Mouse (Mus musculus) testis, postnatal 10 days (tissue): ENCODE measurements around the gene Fam166b.

Experiments used
- DNase-seq: peaks from one replicate; pipeline ENCODE4 v3.0.0; 2021; ENCODE audit warnings: low spot score

Gene Fam166b

DNA sequence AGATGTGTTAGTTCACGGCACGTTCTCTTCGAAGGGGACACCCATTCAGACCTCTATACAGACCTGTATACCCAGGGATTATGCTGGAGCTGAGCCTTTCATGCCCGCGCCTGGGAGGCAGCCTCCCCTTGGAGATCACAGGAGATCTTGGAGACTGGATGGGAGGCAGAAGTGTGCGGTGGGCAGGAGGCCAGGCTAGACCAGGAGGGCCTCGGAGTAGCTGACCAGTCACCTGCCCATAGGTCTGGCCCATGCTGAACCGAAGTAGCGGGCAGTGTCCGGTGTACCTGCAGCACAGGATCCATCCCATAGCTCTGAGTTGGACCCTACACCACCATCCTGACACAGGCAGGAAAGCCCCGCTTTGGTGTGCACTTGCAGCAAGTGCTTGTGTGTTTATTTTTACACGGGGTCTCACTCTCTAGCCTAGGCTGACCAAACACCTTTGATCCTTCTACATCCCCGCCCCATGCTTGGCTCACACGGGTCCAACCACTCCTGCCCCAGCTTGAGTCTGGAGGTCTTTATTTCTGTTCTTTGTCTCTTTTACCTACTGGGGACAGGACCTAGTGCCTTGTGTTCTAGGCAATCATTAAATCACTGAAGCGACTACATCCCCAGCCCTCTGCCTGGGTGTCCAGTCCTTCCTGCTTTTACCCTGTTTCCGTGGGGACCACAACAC, 613 bp downstream of the Fam166b start:
- DNase-seq, result no peak

DNA sequence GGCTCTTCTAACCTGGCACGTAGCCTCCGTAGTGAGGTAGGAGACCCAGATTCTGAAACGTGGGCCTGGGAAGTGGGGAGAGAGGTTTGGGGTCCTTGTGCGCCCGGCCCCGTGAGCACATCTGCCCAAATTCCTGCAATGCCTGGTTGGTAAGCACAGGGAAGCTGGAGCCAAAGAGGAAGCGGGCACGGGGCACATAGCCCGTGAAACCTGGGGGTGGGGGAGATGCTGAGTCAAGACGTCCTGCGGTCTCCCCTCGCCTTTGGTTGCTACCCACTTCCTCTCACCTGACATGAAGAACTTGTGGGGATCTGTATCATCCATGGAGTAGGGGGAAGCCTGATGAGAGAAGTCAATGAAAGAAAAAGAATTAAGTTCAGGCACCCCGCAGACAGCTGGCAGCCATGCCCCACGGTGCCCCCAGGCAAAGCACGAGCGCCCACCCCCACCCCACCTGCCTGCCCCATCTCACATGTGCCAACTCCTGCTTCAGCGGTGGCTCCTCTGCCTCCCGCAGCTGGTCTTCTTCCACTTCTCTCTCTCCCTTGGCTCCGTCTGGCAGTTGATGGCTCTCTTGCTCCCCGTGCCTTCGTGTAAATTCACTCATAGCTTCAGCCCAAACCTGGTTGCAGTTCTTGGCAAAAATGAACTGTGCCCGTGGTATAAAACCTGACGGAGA, 1.3 kb downstream of the Fam166b start:
- no peak for DNase-seq

DNA sequence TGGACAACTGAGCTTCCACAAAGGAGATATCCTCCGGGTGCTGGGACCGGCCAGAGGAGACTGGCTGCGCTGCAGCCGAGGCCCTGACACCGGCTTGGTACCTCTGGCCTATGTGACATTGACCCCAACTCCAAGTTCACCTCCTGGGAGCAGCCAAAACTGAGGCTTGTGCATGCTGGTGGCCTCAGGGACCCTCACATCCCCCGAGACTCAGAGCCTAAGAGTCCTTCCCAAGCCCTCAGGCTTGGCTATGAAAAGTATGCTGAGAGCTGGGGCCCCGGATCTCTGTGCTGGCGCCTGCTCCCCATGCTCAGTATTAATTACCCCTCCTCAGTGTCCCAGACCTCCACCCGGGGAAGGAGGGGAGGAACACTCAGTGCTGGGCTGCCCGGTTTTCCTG, 2.4 kb downstream of the Fam166b start:
- DNase-seq, result no peak

DNA sequence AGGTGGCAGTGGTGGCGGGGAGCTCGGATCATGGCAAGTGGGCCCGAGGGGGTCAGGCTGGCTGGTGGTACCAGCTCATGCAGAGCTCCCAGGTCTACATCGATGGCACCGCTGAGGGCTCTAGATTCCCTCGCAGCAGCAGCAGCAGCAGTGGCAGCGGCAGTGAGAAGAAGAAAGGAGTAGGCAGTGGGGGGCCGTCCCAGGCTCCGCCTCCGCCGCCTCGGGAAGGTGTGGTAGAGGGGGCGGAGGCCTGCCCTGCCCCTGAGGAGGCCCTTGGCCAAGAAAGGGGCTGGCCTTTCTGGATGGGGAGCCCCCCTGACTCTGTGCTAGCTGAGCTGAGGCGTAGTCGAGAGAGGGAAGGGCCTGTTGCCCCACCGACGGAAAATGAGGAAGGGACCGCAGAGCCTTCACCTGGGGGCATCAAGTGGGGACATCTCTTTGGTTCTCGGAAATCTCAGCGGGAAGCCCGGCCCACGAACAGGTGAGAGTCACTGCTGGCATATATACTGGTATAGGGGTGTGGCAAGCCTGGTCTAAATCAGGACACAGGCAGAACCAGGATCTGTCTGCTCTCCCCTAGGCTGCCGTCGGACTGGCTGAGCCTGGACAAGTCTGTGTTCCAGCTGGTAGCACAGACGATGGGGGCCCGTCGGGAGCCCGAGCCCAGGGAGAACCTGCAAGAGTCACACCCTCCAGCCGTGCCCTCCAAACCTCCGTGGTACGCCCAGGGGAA, 3.1 kb downstream of the Fam166b start:
- DNase-seq, result peak; percentile 52

DNA sequence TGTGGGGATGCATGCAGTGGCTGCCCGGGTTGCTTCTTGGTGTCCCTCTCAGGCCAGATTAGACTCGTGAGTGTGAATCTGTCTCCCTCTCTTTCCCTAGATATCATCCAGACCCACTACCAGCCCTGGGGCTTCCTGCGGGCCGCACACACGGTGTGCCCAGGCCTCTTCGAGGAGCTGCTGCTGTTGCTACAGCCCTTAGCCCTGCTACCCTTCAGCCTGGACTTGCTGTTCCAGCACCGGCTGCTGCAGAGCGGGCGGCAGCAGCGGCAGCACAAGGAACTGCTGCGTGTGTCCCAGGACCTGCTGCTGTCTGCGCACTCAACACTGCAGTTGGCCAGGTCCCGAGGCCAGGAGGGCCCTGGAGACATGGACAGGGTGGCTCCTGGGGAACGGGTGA, 3.7 kb downstream of the Fam166b start:
- DNase-seq, result peak; percentile 45

DNA sequence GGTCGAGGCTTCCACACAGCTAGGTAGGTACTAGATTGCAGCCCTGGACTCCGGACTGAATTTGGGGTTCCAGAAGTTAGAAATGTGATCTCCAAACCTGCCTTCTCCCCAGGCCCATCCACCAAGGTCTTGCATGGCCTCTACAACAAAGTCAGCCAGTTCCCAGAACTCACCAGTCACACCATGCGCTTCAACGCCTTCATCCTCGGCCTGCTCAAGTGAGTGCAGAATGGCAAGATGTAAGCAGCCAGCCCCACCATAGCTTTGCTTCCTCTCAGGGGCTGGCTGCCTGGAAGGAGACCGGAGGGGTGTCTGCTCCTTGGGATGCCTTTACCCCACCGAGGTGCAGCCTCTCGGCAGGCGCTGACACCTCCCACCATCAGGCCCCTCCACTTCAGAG, 4.9 kb downstream of the Fam166b start:
- no peak for DNase-seq

DNA sequence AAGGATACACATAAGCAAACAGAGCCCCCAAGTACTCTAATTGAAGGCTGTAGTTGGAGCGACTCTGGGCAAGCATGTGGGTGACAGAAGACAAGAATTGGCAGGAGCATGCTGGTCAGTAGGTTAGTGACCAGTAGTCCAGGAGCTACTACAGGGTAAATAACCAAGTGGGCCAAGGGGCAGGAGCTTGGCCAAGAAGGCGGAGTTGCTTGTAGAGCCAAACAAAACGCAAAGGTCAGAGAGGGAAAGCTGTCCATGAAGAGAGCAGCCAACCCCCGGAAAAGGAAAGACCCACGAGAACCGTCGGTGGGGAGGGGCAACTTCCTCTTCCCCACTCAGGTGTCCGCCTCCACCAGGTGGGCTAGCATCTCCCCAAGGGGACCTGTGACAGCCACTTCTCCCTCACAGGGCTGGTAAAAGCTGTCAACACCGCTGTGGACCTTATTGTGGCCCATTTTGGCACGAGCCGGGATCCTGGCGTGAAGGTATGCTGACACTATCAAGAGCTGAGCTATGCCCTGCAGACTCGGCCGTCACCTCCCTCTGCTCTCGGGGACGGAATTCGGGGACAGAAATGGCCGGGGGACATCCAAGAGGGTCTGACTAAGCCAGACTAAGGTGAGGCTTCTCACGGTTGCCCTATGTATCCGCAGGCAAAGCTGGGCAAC, 5.5 kb downstream of the Fam166b start:
- peak; percentile 40 for DNase-seq

DNA sequence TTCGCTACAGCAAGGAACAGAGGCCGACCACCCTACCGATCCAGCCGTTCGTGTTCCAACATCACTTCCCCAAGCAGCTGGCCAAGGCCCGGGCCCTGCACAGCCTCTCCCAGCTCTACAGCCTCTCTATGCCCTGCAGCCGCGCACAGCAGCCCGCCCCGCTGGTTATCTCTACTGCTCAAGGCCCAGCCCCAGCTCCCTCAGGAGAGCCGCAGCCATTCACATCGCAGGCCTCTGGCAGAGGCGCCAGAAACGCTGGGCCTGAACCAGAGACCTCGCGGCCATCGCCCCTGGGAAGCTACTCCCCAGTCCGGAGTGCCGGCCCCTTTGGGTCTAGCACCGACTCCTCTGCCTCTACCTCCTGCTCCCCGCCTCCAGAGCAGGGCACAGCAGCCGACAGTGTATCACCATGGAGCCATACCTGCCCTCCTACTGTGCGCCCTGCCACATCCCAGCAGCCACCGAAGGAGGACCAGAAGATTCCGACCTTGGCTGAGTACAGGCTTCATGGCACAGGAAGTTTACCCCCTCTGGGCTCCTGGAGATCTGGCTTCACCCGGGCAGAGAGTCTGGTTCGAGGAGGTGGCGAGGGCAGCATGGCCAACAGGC, 7.2 kb downstream of the Fam166b start:
- no peak for DNase-seq

DNA sequence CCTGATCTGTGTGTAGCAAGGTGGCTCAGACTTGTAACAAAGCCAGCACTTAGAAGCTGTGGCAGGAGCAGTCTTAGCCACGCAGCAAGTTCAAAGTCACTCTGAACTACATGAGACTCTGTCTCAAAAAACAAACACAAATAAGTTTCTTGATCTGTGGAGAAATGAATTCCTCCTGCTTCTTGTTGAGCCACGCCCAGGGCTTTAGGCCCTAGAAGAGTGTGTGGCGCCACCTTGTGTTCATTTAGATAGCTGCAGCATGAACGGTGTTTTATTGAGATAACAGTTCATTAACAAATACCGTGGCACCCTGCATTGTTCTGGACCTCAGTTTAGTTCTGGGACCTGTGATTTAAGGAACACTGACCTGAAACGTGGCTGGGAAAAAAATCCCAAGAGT, 8.6 kb downstream of the Fam166b start:
- peak; percentile 86 for DNase-seq

DNA sequence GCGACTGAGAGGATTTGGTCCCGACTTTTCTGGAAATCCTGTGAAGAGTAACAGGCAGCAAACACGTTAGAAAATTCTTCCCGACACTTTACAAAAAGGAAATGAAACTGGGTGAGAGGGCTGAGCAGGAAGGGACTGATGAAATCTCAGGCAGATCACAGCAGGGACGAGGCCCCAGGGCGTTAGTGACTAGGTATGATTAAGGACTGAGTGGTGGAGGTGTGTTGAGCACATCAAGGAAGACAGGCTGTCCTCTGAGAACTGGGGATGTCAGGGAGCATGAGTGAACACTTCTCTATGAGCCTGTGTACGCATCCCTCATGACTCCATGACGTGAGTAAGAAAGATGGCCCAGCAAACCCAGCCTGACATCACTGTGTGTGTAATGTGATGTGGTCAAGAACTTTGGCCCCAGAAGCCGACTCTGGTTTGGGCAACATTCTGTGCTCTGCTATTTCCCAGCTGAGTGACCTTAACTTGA, 9.1 kb downstream of the Fam166b start:
- DNase-seq, result no peak

DNA sequence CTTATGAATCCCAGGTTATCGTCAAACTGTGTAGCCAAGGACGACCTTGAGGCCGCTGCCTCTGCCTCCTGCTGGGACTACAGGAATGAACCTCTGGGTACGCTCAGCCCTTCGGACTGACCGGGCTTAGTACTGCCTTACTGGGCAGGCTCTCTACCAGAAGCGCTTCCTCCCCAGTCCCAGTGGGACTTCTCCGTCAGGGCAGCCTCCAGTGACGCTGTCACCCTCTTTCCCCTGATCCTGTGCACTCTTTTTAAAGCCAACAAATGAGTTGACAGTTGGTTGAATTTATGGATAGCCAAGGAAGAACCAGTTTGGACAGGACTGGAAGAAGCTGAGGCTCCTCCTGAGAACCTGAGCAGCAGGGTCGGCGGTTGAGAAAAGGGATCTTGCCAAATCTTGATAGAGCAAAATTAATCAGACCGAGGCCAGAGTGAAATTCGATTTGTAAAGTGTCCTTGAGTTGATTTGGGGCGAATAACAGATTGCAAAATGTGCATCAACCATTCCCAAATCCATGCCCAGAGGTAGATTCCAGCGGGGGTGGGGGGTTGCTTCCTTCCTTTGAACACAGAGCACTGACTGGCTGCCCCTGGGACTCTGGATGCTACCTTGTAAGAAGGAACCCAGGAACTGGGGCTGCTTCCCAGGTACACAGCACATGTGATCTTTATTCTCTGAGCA, 9.8 kb downstream of the Fam166b start:
- no peak for DNase-seq

DNA sequence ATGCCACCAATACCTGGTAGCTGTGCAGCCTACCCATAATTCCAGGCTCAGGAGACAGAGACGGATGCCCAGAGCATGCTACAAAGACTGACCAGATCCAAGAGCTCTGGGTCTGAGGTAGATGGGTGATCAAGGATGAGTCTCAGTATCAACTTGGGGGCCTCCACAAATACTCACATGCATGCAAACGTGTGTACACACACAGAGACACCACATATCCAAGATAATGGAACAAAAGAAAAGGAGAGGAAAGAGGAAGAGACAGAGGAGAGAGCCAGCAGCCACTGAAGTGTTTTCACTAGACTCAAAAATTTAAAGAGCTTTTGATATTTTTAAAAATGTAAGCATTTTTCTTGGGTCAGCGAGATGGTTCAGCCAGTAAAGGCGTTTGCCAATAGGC, 10.5 kb downstream of the Fam166b start:
- DNase-seq, result no peak

DNA sequence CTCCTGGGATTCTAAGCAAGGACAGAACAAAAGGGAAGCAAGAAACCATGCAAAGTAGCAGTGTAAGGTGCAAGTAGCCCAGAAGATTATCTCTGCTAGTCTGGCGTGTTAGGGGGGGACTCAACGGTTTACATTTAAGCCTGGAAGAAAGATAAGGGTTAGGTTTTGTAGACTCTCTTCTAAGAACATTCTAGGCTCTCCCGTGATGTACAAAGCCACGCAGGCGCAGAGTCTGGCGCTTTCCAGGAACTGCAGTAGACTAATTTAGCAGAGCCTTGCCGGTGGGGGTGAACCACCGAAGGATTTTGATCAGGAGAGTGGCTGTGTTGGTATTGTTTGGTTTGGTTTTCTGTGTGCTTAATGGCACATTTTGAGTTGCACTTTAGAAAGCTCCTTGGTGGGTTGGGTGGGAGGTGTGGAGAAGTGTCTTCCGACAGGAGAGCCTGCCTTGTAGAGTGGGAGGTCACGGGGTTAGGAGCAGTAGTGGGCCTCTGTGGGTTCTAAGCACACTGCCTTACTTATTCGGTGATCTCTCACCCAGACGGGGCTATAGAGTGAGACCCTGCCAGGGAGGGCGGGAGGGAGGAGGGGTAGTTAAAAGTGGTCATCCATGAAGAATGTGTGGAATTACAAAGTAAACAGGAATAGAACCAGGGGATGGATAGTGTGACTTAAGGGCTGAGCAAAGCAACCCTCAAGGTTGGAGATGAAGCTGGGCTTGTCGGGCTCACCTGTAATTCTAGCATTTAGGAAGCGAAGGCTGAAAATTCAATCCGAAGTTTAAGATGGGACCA, 11.5 kb downstream of the Fam166b start:
- no peak for DNase-seq

DNA sequence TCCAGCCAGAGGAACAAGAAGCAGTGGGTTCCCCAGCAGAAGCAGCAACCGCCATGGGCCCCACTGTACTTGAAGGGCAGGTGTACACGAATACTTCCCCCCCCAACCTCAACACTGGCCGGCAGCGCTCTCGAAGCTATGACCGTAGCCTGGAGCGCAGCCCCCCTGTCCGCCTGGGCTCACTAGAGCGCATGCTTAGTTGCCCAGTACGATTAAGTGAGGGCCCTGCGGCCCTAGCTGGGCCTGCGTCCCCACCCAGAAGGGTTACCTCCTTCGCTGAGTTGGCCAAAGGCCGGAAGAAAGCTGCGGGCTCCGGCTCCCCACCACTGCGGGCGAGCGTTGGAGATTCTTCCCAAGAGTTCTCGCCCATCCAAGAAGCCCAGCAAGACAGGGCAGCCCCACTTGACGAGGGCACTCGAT, 12.9 kb downstream of the Fam166b start:
- no peak for DNase-seq

DNA sequence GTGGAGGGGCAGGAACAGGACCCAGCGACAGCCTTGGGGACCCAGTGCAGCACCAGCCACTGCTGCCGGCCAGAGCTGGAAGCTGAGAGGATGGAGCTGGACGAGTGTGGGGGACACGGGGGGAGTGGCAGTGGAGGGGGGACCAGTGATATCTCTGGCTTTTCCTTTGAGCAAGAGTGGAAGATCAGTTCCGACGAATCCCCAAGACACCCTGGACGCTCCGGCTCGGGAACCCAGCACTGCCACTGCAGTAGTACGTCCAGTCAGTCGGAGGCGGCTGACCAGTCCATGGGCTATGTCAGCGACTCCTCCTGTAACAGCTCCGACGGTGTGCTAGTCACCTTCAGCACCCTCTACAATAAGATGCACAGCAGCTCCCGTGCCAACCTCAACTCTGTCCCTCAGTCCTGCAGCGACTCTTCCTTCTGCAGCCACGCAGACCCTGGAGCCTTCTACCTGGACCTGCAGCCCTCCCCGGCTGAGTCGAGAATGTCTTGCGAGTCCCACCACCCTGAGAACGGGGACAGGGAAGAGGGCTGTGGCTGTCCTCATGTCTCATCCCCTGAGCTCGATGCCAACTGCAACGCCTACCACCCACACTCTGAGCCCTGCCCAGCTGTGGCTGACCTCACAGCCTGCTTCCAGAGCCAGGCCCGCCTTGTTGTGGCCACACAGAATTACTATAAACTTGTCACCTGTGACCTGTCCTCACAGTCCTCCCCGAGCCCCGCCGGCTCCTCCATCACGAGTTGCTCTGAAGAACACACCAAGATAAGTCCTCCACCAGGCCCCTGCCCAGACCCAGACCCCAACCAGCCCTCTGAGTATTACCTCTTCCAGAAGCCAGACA, 13.5 kb downstream of the Fam166b start:
- no peak for DNase-seq

DNA sequence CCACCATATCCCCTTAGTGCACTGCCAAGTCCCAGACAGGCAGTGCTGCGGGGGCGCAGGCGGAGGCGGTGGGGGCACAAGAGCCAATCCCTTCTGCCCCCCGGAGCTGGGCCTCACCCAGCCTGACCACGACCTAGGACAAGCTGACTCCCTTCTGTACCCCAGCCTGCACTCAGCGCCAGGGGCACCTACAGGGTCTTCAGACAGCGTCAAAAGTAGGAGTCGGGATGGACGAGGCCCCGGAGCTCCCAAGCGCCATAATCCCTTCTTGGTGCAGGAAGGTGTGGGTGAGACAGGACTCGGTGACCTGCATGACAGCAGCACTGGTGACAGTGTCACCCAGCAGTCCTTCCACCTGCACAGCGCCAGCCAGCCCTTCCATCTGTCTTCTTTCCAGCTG, 14.2 kb downstream of the Fam166b start:
- no peak for DNase-seq

DNA sequence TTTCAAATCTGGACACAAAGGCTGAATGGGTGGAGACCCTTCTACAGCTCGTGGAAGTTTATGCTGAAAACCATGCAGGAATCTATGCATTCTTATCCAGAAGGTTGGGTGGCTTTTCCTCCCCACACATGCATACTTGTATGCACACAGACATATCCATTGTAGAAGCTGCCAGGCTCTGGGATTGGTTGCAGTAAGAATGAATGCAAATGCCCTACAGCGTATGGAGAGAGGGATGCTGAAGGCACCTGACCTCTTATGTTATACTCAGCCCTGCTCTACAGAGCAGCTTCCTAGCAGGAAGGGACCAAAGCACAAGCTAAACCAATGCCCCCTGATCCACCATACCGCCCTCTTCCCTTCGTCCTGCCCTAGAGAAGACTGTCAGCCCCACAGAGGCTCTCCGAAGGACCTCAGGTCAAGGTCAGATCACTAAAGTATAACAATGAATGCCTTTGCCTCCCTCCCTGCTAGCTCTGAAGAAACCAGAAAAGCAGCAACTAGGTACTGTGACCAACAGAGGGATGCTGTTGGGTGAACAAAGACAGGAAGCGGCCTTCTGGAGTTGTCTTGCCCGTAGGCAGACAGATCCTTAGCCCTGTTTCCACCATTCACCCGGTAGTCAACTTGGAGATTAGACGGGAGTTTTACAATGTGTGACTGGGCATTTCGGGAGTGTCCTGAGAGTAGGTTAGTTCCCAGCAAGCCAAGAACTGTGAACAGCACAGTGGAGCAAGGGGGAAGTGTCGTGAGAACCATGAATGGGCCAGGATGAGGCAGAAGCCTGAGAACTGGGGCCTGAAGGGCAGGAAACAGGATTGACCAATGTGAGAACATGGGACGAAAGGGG, 21.6 kb downstream of the Fam166b start:
- no peak for DNase-seq

DNA sequence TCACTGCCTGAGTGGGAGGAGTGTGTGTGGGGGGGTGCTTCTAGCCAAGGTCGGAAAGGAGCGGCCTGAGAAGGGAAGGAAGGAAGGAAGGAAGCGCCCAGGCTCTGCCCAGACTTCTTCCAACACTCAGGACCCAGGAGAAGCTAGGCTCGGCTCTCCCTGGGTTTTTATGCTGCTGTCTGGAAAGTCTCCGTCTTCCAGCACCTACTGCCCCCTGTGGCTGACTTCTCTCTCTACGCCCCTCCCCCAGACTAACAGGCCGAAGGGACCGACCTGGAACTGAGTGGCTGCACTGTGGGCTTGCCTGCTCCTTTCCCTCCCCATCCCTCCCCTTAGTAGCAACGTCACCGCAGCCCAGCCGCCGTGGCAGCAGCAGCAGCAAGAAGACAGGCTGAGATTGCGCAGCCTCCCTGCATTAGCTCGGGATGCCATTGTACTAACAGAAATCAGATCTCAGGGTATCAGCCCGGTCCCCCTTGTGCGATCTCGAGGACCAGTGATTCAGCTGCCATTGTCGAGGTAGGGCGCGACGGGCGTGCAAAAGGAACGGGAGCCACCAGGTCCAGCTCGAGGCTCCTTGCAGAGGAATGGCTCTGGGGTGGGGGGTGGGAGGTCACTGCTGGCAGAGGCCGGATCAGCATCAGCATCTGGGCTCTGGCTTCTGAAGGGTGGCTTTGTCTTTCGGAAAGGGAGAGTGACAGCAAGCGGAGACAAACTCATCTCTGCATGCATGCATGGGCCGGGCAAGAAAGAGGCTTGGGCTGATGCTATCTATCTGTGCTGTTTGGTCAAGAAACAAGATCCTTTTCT, 22.6 kb downstream of the Fam166b start:
- peak; percentile 84 for DNase-seq
